Mouse (Mus musculus) C2C12 (cell line): ENCODE measurements around the gene Fbxo31. TPM values are rescaled to one million over a fixed set of nuclear protein-coding genes. Genes with fewer than 3 reads are reported as not detected.
A peak's percentile ranks its signal among the peaks of the same experiment; 100 is the strongest.

Experiments
- H3K27me3 ChIP-seq: one replicate; pipeline ENCODE4 v1.6.1; 2011; ENCODE audit not compliant: control insufficient read depth, insufficient read depth, insufficient read length
- H3K36me3 ChIP-seq: one replicate; pipeline ENCODE4 v1.6.1; 2011; ENCODE audit not compliant: control insufficient read depth, insufficient read depth
- H3K4me3 ChIP-seq: one replicate; pipeline ENCODE4 v1.5.1; 2011; ENCODE audit warnings: mild to moderate bottlenecking, control low read depth; ENCODE audit not compliant: poor library complexity, insufficient read depth, severe bottlenecking
- H3K79me2 ChIP-seq: one replicate; pipeline ENCODE4 v1.6.1; 2011; ENCODE audit not compliant: control insufficient read depth, insufficient read depth
- H3K79me3 ChIP-seq: one replicate; pipeline ENCODE4 v1.6.1; 2011; ENCODE audit warnings: low read depth, control low read depth
- H3ac ChIP-seq: one replicate; pipeline ENCODE3; 2011; ENCODE audit warnings: low read depth; ENCODE audit not compliant: control insufficient read depth, insufficient read length
- CEBPB ChIP-seq: IDR thresholded peaks from one replicate; pipeline ENCODE4 v1.6.1; 2011; ENCODE audit warnings: low read depth, mild to moderate bottlenecking, control low read depth, moderate library complexity
- CTCF ChIP-seq: IDR thresholded peaks from one replicate; pipeline ENCODE4 v1.5.1; 2011; ENCODE audit not compliant: control insufficient read depth, insufficient read depth, insufficient read length
- FOSL1 ChIP-seq: IDR thresholded peaks from one replicate; pipeline ENCODE4 v1.8.0; 2011; ENCODE audit warnings: mild to moderate bottlenecking, low read length; ENCODE audit not compliant: poor library complexity, insufficient read depth, severe bottlenecking
- MAX ChIP-seq: IDR thresholded peaks from one replicate; pipeline ENCODE4 v1.6.1; 2011; ENCODE audit warnings: mild to moderate bottlenecking, control low read depth
- MYOD1 ChIP-seq: IDR thresholded peaks from one replicate; pipeline ENCODE4 v1.6.1; 2011; ENCODE audit warnings: low read depth; ENCODE audit not compliant: control insufficient read depth, insufficient read length
- MYOG ChIP-seq: IDR thresholded peaks from one replicate; pipeline ENCODE4 v1.6.1; 2011; ENCODE audit not compliant: control insufficient read depth, insufficient read length; ENCODE audit errors: extremely low read depth
- USF1 ChIP-seq: IDR thresholded peaks from one replicate; pipeline ENCODE4 v1.6.1; 2011; ENCODE audit warnings: low read depth, mild to moderate bottlenecking, control low read depth, moderate library complexity
- polyA plus RNA-seq: library from polyadenylated mRNA; unstranded; fragments of >200 nt; fragmentation: generic; extraction: Trizol; gene quantifications from one replicate; pipeline ENCODE4 v1.2.1, GENCODE M21; 2012; ENCODE audit warnings: missing spikeins

Fbxo31 gene
- polyA plus RNA-seq, 1 experiment, result 9.4 TPM

DNA sequence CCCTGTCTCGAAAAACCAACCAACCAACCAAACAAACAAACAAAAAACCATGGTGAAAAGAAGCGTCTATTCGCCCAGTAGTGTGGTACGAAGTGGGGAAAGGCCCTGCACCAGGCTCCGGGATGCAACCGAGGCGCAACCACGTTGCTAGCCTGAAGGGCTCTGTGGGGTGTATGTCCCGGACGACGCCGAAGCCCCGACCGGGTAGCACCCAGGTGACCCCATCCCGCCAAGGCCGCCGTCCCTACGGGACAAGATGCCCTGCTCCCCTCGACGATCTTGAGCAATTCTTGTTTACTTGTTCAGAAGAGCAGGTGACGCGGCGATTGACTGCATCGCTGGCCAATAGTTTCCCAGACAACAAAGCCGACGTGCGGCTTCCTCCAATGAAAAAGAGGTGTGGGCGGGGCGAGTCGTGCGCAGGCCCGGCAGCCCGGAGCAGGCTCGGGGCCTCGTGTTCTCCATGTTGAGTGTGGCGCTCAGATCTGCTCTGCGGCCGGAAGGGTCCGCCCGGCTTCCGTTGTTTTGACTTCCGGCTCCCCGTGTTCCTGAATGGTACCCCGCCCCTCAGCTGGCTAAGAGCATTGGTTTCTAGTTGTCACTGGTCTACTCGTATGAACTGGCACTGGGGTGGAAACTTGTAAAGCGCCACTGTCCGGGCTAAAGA, 6.7 kb upstream of the Fbxo31 start:
- Histone ChIP-seq H3K79me3 (no peaks in the 10 kb centered on the region), H3K4me3 (peak overlapping the region; percentile 32), H3K27me3 (no peaks in the 10 kb centered on the region), H3K79me2 (no peaks in the 10 kb centered on the region), H3ac (peak overlapping the region; percentile 83), H3K36me3 (no peaks in the 10 kb centered on the region)
- no peak for TF ChIP-seq FOSL1
- peak; percentile 75 for TF ChIP-seq USF1
- peak; percentile 19 for TF ChIP-seq MAX
- peak; percentile 85 for TF ChIP-seq CEBPB

GRCm38 (mm10) chr8:121584730-121585129, 6.1 kb upstream of the Fbxo31 start:
- Histone ChIP-seq H3ac (no peak overlapping the region), H3K79me3 (no peaks in the 10 kb centered on the region), H3K4me3 (no peak overlapping the region), H3K36me3 (no peaks in the 10 kb centered on the region), H3K27me3 (no peaks in the 10 kb centered on the region), H3K79me2 (no peaks in the 10 kb centered on the region)
- TF ChIP-seq CEBPB (no peak), MYOD1 (no peak), USF1 (no peak), MAX (no peak), MYOG (no peak)

DNA sequence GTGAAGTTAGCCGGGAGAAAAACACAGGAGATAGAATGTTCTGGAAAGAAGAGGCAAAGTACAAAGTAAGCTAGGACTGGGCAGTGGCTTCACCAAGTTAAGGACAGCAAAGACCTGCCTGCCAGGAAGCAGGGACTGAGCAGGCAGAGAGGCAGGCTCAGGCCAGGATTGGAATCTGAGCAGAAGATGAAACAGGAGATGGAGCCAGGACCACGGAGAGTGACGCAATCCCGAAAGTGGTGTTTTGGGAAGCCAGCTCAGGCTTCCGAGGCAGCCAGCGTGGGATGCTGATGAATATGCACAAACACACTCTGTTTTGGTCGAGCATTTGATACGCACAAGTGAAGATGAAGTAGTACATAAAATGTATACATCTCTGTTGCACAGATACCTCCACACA, 5.0 kb upstream of the Fbxo31 start:
- H3K79me2 ChIP-seq, result no peaks in the 10 kb centered on the region
- H3K4me3 ChIP-seq, result no peak overlapping the region
- no peaks in the 10 kb centered on the region for H3K36me3 ChIP-seq
- TF ChIP-seq MYOG, result no peak
- peak; percentile 87 for TF ChIP-seq CEBPB
- no peaks in the 10 kb centered on the region for H3K27me3 ChIP-seq
- no peaks in the 10 kb centered on the region for H3K79me3 ChIP-seq
- H3ac ChIP-seq, result no peak overlapping the region

DNA sequence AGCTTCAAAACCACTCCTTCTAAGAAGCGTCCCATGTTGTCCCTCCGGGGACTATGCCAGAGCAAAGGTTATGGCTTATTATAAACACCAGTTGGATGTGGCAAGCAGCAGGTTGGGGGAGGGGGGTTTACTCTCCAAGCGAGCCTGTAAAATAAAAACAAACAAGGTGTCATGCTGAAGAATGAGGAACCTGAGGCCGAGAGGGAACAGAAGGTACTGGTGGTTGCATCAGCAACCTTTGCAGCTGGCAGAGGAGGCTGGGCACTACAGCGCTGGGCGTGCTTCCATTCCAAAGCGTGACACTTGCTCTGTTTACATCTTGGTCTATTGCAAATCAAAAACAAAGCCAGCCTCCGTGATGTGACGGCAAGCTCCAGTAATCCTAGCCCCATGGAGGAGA, 1.9 kb upstream of the Fbxo31 start:
- H3K27me3 ChIP-seq, result no peaks in the 10 kb centered on the region
- peaks cover 25% of the 10 kb centered on the region for H3K79me2 ChIP-seq
- TF ChIP-seq MAX (no peak), CEBPB (no peak), USF1 (no peak), MYOG (no peak), MYOD1 (no peak), FOSL1 (no peak), CTCF (no peak)
- no peak overlapping the region for H3K4me3 ChIP-seq
- peaks cover 12% of the 10 kb centered on the region for H3K79me3 ChIP-seq
- H3ac ChIP-seq, result no peak overlapping the region
- no peaks in the 10 kb centered on the region for H3K36me3 ChIP-seq

GRCm38 (mm10) chr8:121577751-121578675, 593 bp downstream of the Fbxo31 start:
- peak overlapping the region; percentile 97 for H3ac ChIP-seq

GRCm38 (mm10) chr8:121575661-121576060, 2.9 kb downstream of the Fbxo31 start:
- H3K79me2 ChIP-seq, result peaks cover 57% of the 10 kb centered on the region
- H3K4me3 ChIP-seq, result no peak overlapping the region
- no peaks in the 10 kb centered on the region for H3K36me3 ChIP-seq

More at GRCm38 (mm10) chr8:121577751-121578675, 593 bp downstream of the Fbxo31 start:
- Histone ChIP-seq H3K79me2 (peaks cover 46% of the 10 kb centered on the region), H3K4me3 (peak overlapping the region; percentile 65), H3K36me3 (no peaks in the 10 kb centered on the region), H3K27me3 (no peaks in the 10 kb centered on the region), H3K79me3 (peaks cover 18% of the 10 kb centered on the region)
- TF ChIP-seq MYOG (no peak), MYOD1 (no peak), USF1 (no peak), CEBPB (no peak), FOSL1 (no peak), MAX (no peak), CTCF (no peak)

More at GRCm38 (mm10) chr8:121575661-121576060, 2.9 kb downstream of the Fbxo31 start:
- H3K79me3 ChIP-seq, result peaks cover 25% of the 10 kb centered on the region
- TF ChIP-seq MYOD1 (no peak), MAX (peak; percentile 9), FOSL1 (no peak)
- H3K27me3 ChIP-seq, result no peaks in the 10 kb centered on the region
- H3ac ChIP-seq, result no peak overlapping the region
